Mouse (Mus musculus): Measurements from ENCODE around the gene Spata18. TPM values are rescaled to one million over a fixed set of nuclear protein-coding genes. Genes with fewer than 3 reads are reported as not detected.

Spata18 gene
- polyA plus RNA-seq, 1 experiment from 2014 or later: 2.8 TPM

GRCm38 (mm10) chr5:73630141-73630540, 21.0 kb upstream of the Spata18 start:
- Histone ChIP-seq H3K36me3 (peaks cover 11% of the 10 kb centered on the region), H3K9me3 (no peaks in the 10 kb centered on the region), H3K27ac (no peak overlapping the region), H3K4me3 (no peak overlapping the region), H3K4me1 (no peaks in the 10 kb centered on the region), H3K27me3 (no peaks in the 10 kb centered on the region), H3K9ac (no peak overlapping the region), H3K4me2 (no peak overlapping the region)
- ATAC-seq (ENCODE audit: borderline replicate concordance, extremely low read depth, low FRiP score, low TSS enrichment): no peak
- 68% methylated on average over 5 of the region's 5 CpGs for WGBS

- Histone ChIP-seq H3K27me3 (no peaks in the 10 kb centered on the region), H3K4me1 (no peaks in the 10 kb centered on the region), H3K4me2 (no peak overlapping the region), H3K9me3 (no peaks in the 10 kb centered on the region), H3K36me3 (peaks cover 11% of the 10 kb centered on the region), H3K4me3 (no peak overlapping the region), H3K9ac (no peak overlapping the region), H3K27ac (no peak overlapping the region)
- WGBS: 74% methylated on average over 10 of the region's 10 CpGs
- no peak for ATAC-seq (ENCODE audit: borderline replicate concordance, extremely low read depth, low FRiP score, low TSS enrichment)
Measured at GRCm38 (mm10) chr5:73631001-73631558, 20.1 kb upstream of the Spata18 start.

GRCm38 (mm10) chr5:73632291-73632690, 18.9 kb upstream of the Spata18 start, which contains the start of gene Lrrc66:
Lrrc66 (minus strand) TSS chr5:73632526.
- 72% methylated on average over 8 of the region's 8 CpGs for WGBS
- H3K4me2 ChIP-seq: no peak within 1 kb of the TSS
- H3K9ac ChIP-seq: no peak within 1 kb of the TSS
- H3K27me3 ChIP-seq: no peaks in the 10 kb centered on the region
- no peaks in the 10 kb centered on the region for H3K9me3 ChIP-seq
- H3K36me3 ChIP-seq: peaks cover 11% of the 10 kb centered on the region
- no peaks in the 10 kb centered on the region for H3K4me1 ChIP-seq
- no peak within 1 kb of the TSS for H3K4me3 ChIP-seq
- H3K27ac ChIP-seq: no peak within 1 kb of the TSS
- no peak for ATAC-seq (ENCODE audit: borderline replicate concordance, extremely low read depth, low FRiP score, low TSS enrichment)

- 62% methylated on average over 8 of the region's 8 CpGs for WGBS
- H3K36me3 ChIP-seq: peaks cover 11% of the 10 kb centered on the region
- H3K4me3 ChIP-seq: no peak overlapping the region
- no peak for ATAC-seq (ENCODE audit: borderline replicate concordance, extremely low read depth, low FRiP score, low TSS enrichment)
- no peaks in the 10 kb centered on the region for H3K27me3 ChIP-seq
- no peaks in the 10 kb centered on the region for H3K4me1 ChIP-seq
- no peak overlapping the region for H3K9ac ChIP-seq
- no peak overlapping the region for H3K27ac ChIP-seq
- no peak overlapping the region for H3K4me2 ChIP-seq
- H3K9me3 ChIP-seq: no peaks in the 10 kb centered on the region
Measured at GRCm38 (mm10) chr5:73633141-73633540, 18.0 kb upstream of the Spata18 start.

GRCm38 (mm10) chr5:73637337-73638107, 13.7 kb upstream of the Spata18 start:
- H3K9me3 ChIP-seq: no peaks in the 10 kb centered on the region
- WGBS: 40% methylated on average over 8 of the region's 8 CpGs
- H3K4me1 ChIP-seq: no peaks in the 10 kb centered on the region
- H3K9ac ChIP-seq: no peak overlapping the region
- no peak overlapping the region for H3K27ac ChIP-seq
- H3K4me3 ChIP-seq: no peak overlapping the region
- ATAC-seq (ENCODE audit: borderline replicate concordance, extremely low read depth, low FRiP score, low TSS enrichment): no peak; the same call in 1 of the 2 replicates
- no peaks in the 10 kb centered on the region for H3K27me3 ChIP-seq
- no peak overlapping the region for H3K4me2 ChIP-seq
- H3K36me3 ChIP-seq: peaks cover 17% of the 10 kb centered on the region

- H3K36me3 ChIP-seq: peaks cover 6% of the 10 kb centered on the region; the same call in 1 of the 2 replicates
- no peak overlapping the region for H3K4me2 ChIP-seq
- no peak overlapping the region for H3K27ac ChIP-seq
- H3K27me3 ChIP-seq: no peaks in the 10 kb centered on the region
- no peak overlapping the region for H3K4me3 ChIP-seq
- ATAC-seq (ENCODE audit: borderline replicate concordance, extremely low read depth, low FRiP score, low TSS enrichment): no peak
- H3K9ac ChIP-seq: no peak overlapping the region
- H3K4me1 ChIP-seq: no peaks in the 10 kb centered on the region
- 92% methylated on average over 3 of the region's 3 CpGs for WGBS
- no peaks in the 10 kb centered on the region for H3K9me3 ChIP-seq
Measured at GRCm38 (mm10) chr5:73641058-73641457, 10.1 kb upstream of the Spata18 start.

GRCm38 (mm10) chr5:73642091-73642490, 9.1 kb upstream of the Spata18 start:
- WGBS: 84% methylated on average over 4 of the region's 4 CpGs
- H3K4me2 ChIP-seq: no peak overlapping the region
- H3K9me3 ChIP-seq: no peaks in the 10 kb centered on the region
- H3K27me3 ChIP-seq: no peaks in the 10 kb centered on the region
- no peak for ATAC-seq (ENCODE audit: borderline replicate concordance, extremely low read depth, low FRiP score, low TSS enrichment)
- no peaks in the 10 kb centered on the region for H3K4me1 ChIP-seq
- H3K9ac ChIP-seq: no peak overlapping the region
- H3K36me3 ChIP-seq: peaks cover 6% of the 10 kb centered on the region; the same call in 1 of the 2 replicates
- no peak overlapping the region for H3K27ac ChIP-seq
- H3K4me3 ChIP-seq: no peak overlapping the region

GRCm38 (mm10) chr5:73647261-73647900, 3.8 kb upstream of the Spata18 start, which contains the start of gene Sgcb:
Sgcb (minus strand) TSS chr5:73647790.
- peak; percentile 83 for ATAC-seq (ENCODE audit: borderline replicate concordance, extremely low read depth, low FRiP score, low TSS enrichment)
- peaks cover 30% of the 10 kb centered on the region for H3K4me1 ChIP-seq
- H3K27ac ChIP-seq: peak within 1 kb of the TSS; percentile 53; the same call in 1 of the 2 replicates
- peaks cover 45% of the 10 kb centered on the region for H3K27me3 ChIP-seq
- WGBS: under 1% methylated on average over 50 of the region's 62 CpGs
- peak within 1 kb of the TSS; percentile 68 for H3K9ac ChIP-seq
- H3K4me3 ChIP-seq: peak within 1 kb of the TSS; percentile 83
- H3K36me3 ChIP-seq: no peaks in the 10 kb centered on the region; the same call in 1 of the 2 replicates
- peak within 1 kb of the TSS; percentile 85 for H3K4me2 ChIP-seq
- H3K9me3 ChIP-seq: no peaks in the 10 kb centered on the region

GRCm38 (mm10) chr5:73650365-73650964, 714 bp upstream of the Spata18 start:
- ATAC-seq (ENCODE audit: borderline replicate concordance, extremely low read depth, low FRiP score, low TSS enrichment): no peak
- 3% methylated on average over 15 of the region's 15 CpGs for WGBS
- Histone ChIP-seq H3K36me3 (no peaks in the 10 kb centered on the region), H3K9ac (peak overlapping the region; percentile 31; the same call in 1 of the 2 replicates), H3K4me1 (peaks cover 30% of the 10 kb centered on the region), H3K27me3 (peaks cover 56% of the 10 kb centered on the region), H3K27ac (no peak overlapping the region), H3K4me3 (peak overlapping the region; percentile 51), H3K9me3 (no peaks in the 10 kb centered on the region), H3K4me2 (peak overlapping the region; percentile 98)

GRCm38 (mm10) chr5:73651855-73652201, 649 bp downstream of the Spata18 start:
- H3K27ac ChIP-seq: no peak overlapping the region
- H3K4me3 ChIP-seq: peak overlapping the region; percentile 51
- no peak overlapping the region for H3K9ac ChIP-seq
- H3K36me3 ChIP-seq: no peaks in the 10 kb centered on the region
- peaks cover 30% of the 10 kb centered on the region for H3K4me1 ChIP-seq
- 2% methylated on average over 4 of the region's 4 CpGs for WGBS
- no peaks in the 10 kb centered on the region for H3K9me3 ChIP-seq
- ATAC-seq (ENCODE audit: borderline replicate concordance, extremely low read depth, low FRiP score, low TSS enrichment): no peak
- H3K27me3 ChIP-seq: peaks cover 56% of the 10 kb centered on the region
- H3K4me2 ChIP-seq: peak overlapping the region; percentile 98

- H3K9ac ChIP-seq: no peak overlapping the region
- no peaks in the 10 kb centered on the region for H3K9me3 ChIP-seq
- ATAC-seq (ENCODE audit: borderline replicate concordance, extremely low read depth, low FRiP score, low TSS enrichment): no peak
- H3K27ac ChIP-seq: no peak overlapping the region
- WGBS: 63% methylated on average over 2 of the region's 2 CpGs
- no peaks in the 10 kb centered on the region for H3K27me3 ChIP-seq
- no peaks in the 10 kb centered on the region for H3K4me1 ChIP-seq
- no peak overlapping the region for H3K4me2 ChIP-seq
- H3K36me3 ChIP-seq: no peaks in the 10 kb centered on the region
- no peak overlapping the region for H3K4me3 ChIP-seq
Measured at GRCm38 (mm10) chr5:73666695-73667094, 15.5 kb downstream of the Spata18 start.

Measured in lung, embryonic 15.5 days (tissue).